In the genomic region with DNA sequence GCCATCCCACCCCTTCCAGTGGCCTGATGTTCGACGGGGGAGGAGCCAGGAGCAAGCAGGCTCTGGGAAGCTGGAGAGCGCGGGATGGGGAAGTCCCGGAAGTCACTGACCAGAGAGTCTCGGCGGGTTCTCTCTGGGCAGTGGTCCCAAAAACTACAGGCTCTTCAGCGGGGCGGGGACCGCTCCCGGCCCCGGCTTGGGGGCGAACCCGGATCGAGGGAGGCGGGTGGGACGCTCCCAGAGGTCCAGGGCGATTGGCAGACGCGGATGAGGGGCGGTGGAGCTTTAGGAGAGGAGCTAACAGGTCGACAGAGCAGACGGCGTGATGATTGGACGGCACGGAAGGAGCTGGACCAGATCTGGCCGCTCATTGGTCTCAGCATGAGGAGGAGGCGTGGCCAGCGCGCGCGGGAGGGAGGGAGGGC, we compare ENCODE assay signal across 8 mouse cellular contexts. TPM values are rescaled to one million over a fixed set of nuclear protein-coding genes. Genes with fewer than 3 reads are reported as not detected.
DNase-seq lines count a peak whose midpoint lies in the region; ATAC-seq and TF ChIP-seq lines count a peak whose summit lies in the region.

A gene (plus strand): TSS at position 382 of the 425 bp plus-strand sequence.

- no peak for TF ChIP-seq EP300 in ES-Bruce4 (IDR thresholded peaks at IDR 0.05; ENCODE audit: insufficient read depth, low read depth, low read length)
- TF ChIP-seq EP300 in liver, postnatal 0 days (IDR thresholded peaks at IDR 0.05; ENCODE audit: low read depth) = peak; percentile 35; the same call in 1 of the 2 replicates

- peak; percentile 97 for ATAC-seq in cerebellum, adult (ENCODE audit: insufficient number of reproducible peaks, low FRiP score, low TSS enrichment)
- peak; percentile 100 for ATAC-seq in forebrain, embryonic 13.5 days
- ATAC-seq in liver, postnatal 0 days = peak; percentile 100
- peak; percentile 100 for ATAC-seq in neural tube, embryonic 14.5 days (ENCODE audit: low read depth)

- no peaks in the 10 kb centered on the region for H3K27me3 ChIP-seq in ES-Bruce4 (ENCODE audit: control insufficient read depth, insufficient read depth, low read length, poor library complexity, severe bottlenecking)
- no peaks in the 10 kb centered on the region for H3K27me3 ChIP-seq in forebrain, embryonic 13.5 days
- H3K27me3 ChIP-seq in liver, postnatal 0 days (ENCODE audit: insufficient read depth, low read length) = peaks cover 16% of the 10 kb centered on the region
- no peaks in the 10 kb centered on the region for H3K27me3 ChIP-seq in neural tube, embryonic 14.5 days (ENCODE audit: control insufficient read depth, insufficient read depth, low read length)

- peak within 1 kb of the TSS; percentile 86 for H3K9ac ChIP-seq in ES-Bruce4 (ENCODE audit: low read depth, poor library complexity, severe bottlenecking)
- peak within 1 kb of the TSS; percentile 86 for H3K9ac ChIP-seq in forebrain, embryonic 13.5 days
- peak within 1 kb of the TSS; percentile 72 for H3K9ac ChIP-seq in liver, postnatal 0 days (replicated peaks)
- peak within 1 kb of the TSS; percentile 78 for H3K9ac ChIP-seq in neural tube, embryonic 14.5 days (replicated peaks; ENCODE audit: low read depth, low read length)

- H3K4me2 ChIP-seq in forebrain, embryonic 13.5 days = peak within 1 kb of the TSS; percentile 78
- peak within 1 kb of the TSS; percentile 98 for H3K4me2 ChIP-seq in liver, postnatal 0 days (ENCODE audit: low read depth, low read length)
- peak within 1 kb of the TSS; percentile 66 for H3K4me2 ChIP-seq in neural tube, embryonic 14.5 days (ENCODE audit: low read depth, low read length)

- no peak for TF ChIP-seq CTCF in ES-Bruce4 (IDR thresholded peaks at IDR 0.05; ENCODE audit: low read depth, low read length)
- no peak for TF ChIP-seq CTCF in liver, postnatal 0 days (IDR thresholded peaks at IDR 0.05; ENCODE audit: low read depth)

- intact Hi-C loops in heart, postnatal 10 days (cut with DNase I) = loop anchor here (5.0 to 10.0 kb wide), 2 partner anchors 106 to 993 kb away; no protein-coding TSS in a partner anchor

- H3K27ac ChIP-seq in ES-Bruce4 (ENCODE audit: insufficient read depth, low read length) = no peak within 1 kb of the TSS
- peak within 1 kb of the TSS; percentile 88 for H3K27ac ChIP-seq in forebrain, embryonic 13.5 days
- H3K27ac ChIP-seq in liver, postnatal 0 days (ENCODE audit: low read depth) = peak within 1 kb of the TSS; percentile 41
- H3K27ac ChIP-seq in neural tube, embryonic 14.5 days (ENCODE audit: low read depth, low read length) = peak within 1 kb of the TSS; percentile 79

- H3K36me3 ChIP-seq in ES-Bruce4 (ENCODE audit: control insufficient read depth, insufficient read depth, low read length, poor library complexity, severe bottlenecking) = no peaks in the 10 kb centered on the region
- H3K36me3 ChIP-seq in forebrain, embryonic 13.5 days (ENCODE audit: poor library complexity, severe bottlenecking) = no peaks in the 10 kb centered on the region
- H3K36me3 ChIP-seq in liver, postnatal 0 days (replicated peaks; ENCODE audit: insufficient read depth, low read length) = no peaks in the 10 kb centered on the region
- H3K36me3 ChIP-seq in neural tube, embryonic 14.5 days (ENCODE audit: control insufficient read depth, insufficient read depth, low read length) = no peaks in the 10 kb centered on the region

- WGBS in forebrain, embryonic 13.5 days = under 1% methylated on average over 24 of the region's 32 CpGs
- under 1% methylated on average over 32 of the region's 32 CpGs for WGBS in large intestine, adult 2 months
- WGBS in liver, postnatal 0 days (ENCODE audit: insufficient replicate concordance) = under 1% methylated on average over 25 of the region's 32 CpGs
- WGBS in neural tube, embryonic 14.5 days = under 1% methylated on average over 32 of the region's 32 CpGs

- TF ChIP-seq POLR2A in ES-Bruce4 (IDR thresholded peaks at IDR 0.05; ENCODE audit: insufficient read depth, low read length) = no peak

- H3K4me1 ChIP-seq in ES-Bruce4 (ENCODE audit: control insufficient read depth, insufficient read depth, low read length) = no peaks in the 10 kb centered on the region
- H3K4me1 ChIP-seq in forebrain, embryonic 13.5 days = peaks cover 14% of the 10 kb centered on the region
- peaks cover 4% of the 10 kb centered on the region; the same call in 1 of the 2 replicates for H3K4me1 ChIP-seq in liver, postnatal 0 days (ENCODE audit: insufficient read depth)
- peaks cover 8% of the 10 kb centered on the region; the same call in 1 of the 2 replicates for H3K4me1 ChIP-seq in neural tube, embryonic 14.5 days (ENCODE audit: control insufficient read depth, insufficient read depth, low read length)

- DNase-seq in heart, postnatal 10 days = peak; percentile 98
- peak; percentile 80 for DNase-seq in large intestine, adult 2 months (ENCODE audit: low read depth, low spot score)
- DNase-seq in liver, postnatal 0 days = peak; percentile 95
- peak; percentile 98 for DNase-seq in testis, postnatal 10 days (ENCODE audit: low spot score)

- H3K9me3 ChIP-seq in ES-Bruce4 (replicated peaks; ENCODE audit: control insufficient read depth, insufficient read depth, low read length, poor library complexity, severe bottlenecking) = no peaks in the 10 kb centered on the region
- H3K9me3 ChIP-seq in forebrain, embryonic 13.5 days (replicated peaks) = no peaks in the 10 kb centered on the region
- no peaks in the 10 kb centered on the region for H3K9me3 ChIP-seq in liver, postnatal 0 days (ENCODE audit: low read length)
- no peaks in the 10 kb centered on the region for H3K9me3 ChIP-seq in neural tube, embryonic 14.5 days (ENCODE audit: control insufficient read depth, low read length)

- H3K4me3 ChIP-seq in ES-Bruce4 (ENCODE audit: low read depth, low read length) = peak within 1 kb of the TSS; percentile 88
- peak within 1 kb of the TSS; percentile 92 for H3K4me3 ChIP-seq in forebrain, embryonic 13.5 days
- peak within 1 kb of the TSS; percentile 62 for H3K4me3 ChIP-seq in liver, postnatal 0 days (ENCODE audit: low read depth, low read length)
- H3K4me3 ChIP-seq in neural tube, embryonic 14.5 days (ENCODE audit: low read depth, low read length) = peak within 1 kb of the TSS; percentile 63

RNA-seq across cellular contexts. Expression of the gene that starts here (rescaled TPM):
- polyA plus RNA-seq in ES-Bruce4 (2011; ENCODE audit: insufficient read depth, insufficient read length, low read depth, missing spikeins) = 53.5 and 63.9 TPM in 2 replicates
- 5.4 and 6.1 TPM in 2 replicates for polyA plus RNA-seq in forebrain, embryonic 13.5 days (2015; fragmentation: Nextera tagmentation; extraction: Ambion mirVana)
- 10 to 100 TPM; 21.2 to 26.2 TPM for total RNA-seq in heart, postnatal 10 days (2021)
- 3.7 and 4.5 TPM in 2 replicates for polyA plus RNA-seq in large intestine, adult 2 months (2012; rRNA removed)
- polyA plus RNA-seq in liver, postnatal 0 days (2015; fragmentation: Nextera tagmentation; extraction: Ambion mirVana) = 0.31 and 0.64 TPM in 2 replicates
- polyA plus RNA-seq in neural tube, embryonic 14.5 days (2014; fragmentation: Nextera tagmentation; extraction: Ambion mirVana) = 9.7 and 10.2 TPM in 2 replicates

Comparison
In these comparisons a context has a peak if more than half of its experiments do, and no peak if none do; other contexts are left out.
1. Peak in DNase-seq, ATAC-seq, H3K4me3 ChIP-seq, H3K27ac ChIP-seq, H3K9ac ChIP-seq and H3K4me2 ChIP-seq in liver, postnatal 0 days; RNA of the gene not detected or under 1 TPM.